Mouse (Mus musculus): ENCODE measurements around the gene Gngt2. TPM values are rescaled to one million over a fixed set of nuclear protein-coding genes. Genes with fewer than 3 reads are reported as not detected.

Gene Gngt2
- 4.2 TPM for polyA plus RNA-seq (2014; fragmentation: Illumina TruSeq; extraction: RNeasy Lipid Tissue Mini Kit (QIAGEN cat#74804); ENCODE audit: low read depth, low replicate concordance)

DNA sequence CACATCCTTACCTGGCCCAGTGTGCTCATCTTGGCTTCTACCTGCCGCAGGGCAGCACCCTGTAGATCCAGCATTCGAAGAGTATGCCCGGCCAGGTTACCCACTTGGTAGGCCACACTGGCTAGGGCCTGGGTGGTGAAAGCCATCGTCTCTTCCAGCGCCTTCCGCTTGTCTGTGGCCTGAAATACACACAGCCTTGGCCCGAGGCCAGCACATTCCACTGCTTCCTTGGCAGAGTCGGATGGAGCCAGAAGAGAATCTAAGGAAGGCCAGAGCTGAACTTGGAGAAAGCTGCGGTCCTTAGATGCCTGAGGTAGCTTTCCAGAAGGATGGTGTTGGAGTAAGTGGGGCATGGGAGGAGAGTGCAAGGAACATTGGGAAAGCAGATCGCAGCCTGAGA lies at the start of gene Gngt2:
Gngt2 (plus strand) TSS at position 158 of the 400 bp plus-strand sequence.

DNA sequence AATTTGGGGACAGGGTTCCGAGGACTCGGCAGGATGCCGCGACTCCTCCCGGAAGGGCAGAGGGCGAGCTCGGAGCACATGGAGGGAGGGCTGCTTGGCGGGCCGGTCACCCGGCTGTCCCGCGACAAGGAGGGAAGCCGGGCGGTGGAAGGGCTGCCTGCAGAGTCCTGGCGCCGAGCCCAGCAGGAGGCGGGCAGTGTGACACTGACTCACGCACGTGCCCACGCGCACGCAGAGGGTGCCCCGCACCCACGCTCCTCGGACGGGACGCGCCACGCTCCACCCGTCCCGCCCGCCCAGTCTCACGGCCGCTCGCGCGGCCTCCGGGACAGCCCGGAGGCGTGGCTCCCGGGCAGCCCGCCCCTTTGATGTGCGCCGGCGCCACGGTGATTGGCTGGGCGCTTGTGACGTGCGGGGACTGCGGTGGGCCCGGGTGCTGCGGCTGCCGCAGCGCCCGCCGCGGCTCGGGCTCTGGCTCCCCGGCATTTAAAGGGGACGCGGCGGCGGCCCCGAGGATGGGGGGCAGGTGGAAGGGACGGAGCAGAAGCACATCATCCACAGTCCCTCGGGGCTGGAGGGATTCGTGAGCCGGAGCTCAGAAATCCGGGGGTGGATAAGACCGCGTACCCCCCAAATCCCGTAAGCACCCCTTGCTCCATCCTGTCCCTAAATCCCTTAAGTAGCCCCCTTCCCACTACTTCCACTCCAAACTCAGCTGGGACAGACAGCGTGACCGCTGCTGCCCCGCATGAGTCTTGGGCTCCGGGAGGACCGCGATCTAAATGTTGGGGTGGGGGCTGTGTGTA lies 12.7 kb upstream of the Gngt2 start, which contains the start of gene Phospho1:
Phospho1 (plus strand) TSS at position 429 of the 806 bp plus-strand sequence.

DNA sequence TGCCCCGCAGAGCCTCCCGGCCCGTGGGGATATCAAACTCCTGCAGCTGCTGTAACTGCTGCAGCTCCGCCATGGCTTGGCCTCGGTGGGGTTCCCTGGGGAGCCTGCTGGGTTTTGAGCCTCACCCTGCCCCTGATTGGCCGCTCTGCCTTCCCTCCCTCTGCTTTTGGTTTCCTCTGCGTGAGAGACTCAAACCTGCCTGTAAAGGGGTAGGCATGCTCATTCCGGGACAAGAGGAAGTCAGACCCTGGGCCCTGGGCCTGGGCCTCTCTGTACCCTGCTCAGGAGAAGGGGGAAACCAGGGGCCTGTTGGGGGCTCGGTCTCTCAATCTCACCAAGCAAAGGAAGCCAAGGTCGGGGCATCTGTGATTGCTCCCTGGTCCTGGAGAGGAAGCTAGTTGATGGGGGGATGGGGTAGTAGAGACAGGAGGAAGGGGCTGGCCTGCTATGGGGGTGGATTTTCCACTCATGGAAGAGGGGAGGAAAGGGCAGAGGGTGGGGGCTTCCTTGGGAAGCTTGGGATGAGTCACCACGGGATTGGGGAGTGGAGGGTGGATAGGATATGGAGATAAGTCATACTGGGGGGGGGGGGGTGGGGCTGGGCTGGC lies 5.2 kb downstream of the Gngt2 start, which contains the start of gene Abi3:
Abi3 (minus strand) TSS at position 403 of the 608 bp plus-strand sequence.

Other genes starting within 250 kb of the Gngt2 start
- gene Ngfr, start 249.5 kb upstream of the Gngt2 start, polyA plus RNA-seq (2014; fragmentation: Illumina TruSeq; extraction: RNeasy Lipid Tissue Mini Kit (QIAGEN cat#74804); ENCODE audit: low read depth, low replicate concordance): 0.40 TPM
- gene Phb, start 170.3 kb upstream of the Gngt2 start, polyA plus RNA-seq (2014; fragmentation: Illumina TruSeq; extraction: RNeasy Lipid Tissue Mini Kit (QIAGEN cat#74804); ENCODE audit: low read depth, low replicate concordance): 41.8 TPM
- 12.4 TPM for gene Zfp652, start 124.5 kb upstream of the Gngt2 start, polyA plus RNA-seq (2014; fragmentation: Illumina TruSeq; extraction: RNeasy Lipid Tissue Mini Kit (QIAGEN cat#74804); ENCODE audit: low read depth, low replicate concordance)
- 0.16 TPM for gene B130006D01Rik, start 113.6 kb upstream of the Gngt2 start, polyA plus RNA-seq (2014; fragmentation: Illumina TruSeq; extraction: RNeasy Lipid Tissue Mini Kit (QIAGEN cat#74804); ENCODE audit: low read depth, low replicate concordance)
- gene Phospho1, start 12.7 kb upstream of the Gngt2 start, polyA plus RNA-seq (2014; fragmentation: Illumina TruSeq; extraction: RNeasy Lipid Tissue Mini Kit (QIAGEN cat#74804); ENCODE audit: low read depth, low replicate concordance): 0.56 TPM
- 0.29 TPM for gene Abi3, start 5.3 kb downstream of the Gngt2 start, polyA plus RNA-seq (2014; fragmentation: Illumina TruSeq; extraction: RNeasy Lipid Tissue Mini Kit (QIAGEN cat#74804); ENCODE audit: low read depth, low replicate concordance)
- gene B4galnt2, start 77.7 kb downstream of the Gngt2 start, polyA plus RNA-seq (2014; fragmentation: Illumina TruSeq; extraction: RNeasy Lipid Tissue Mini Kit (QIAGEN cat#74804); ENCODE audit: low read depth, low replicate concordance): not detected
- gene Igf2bp1, start 168.7 kb downstream of the Gngt2 start, polyA plus RNA-seq (2014; fragmentation: Illumina TruSeq; extraction: RNeasy Lipid Tissue Mini Kit (QIAGEN cat#74804); ENCODE audit: low read depth, low replicate concordance): not detected
- not detected for gene Gip, start 187.3 kb downstream of the Gngt2 start, polyA plus RNA-seq (2014; fragmentation: Illumina TruSeq; extraction: RNeasy Lipid Tissue Mini Kit (QIAGEN cat#74804); ENCODE audit: low read depth, low replicate concordance)
- gene Snf8, start 197.7 kb downstream of the Gngt2 start, polyA plus RNA-seq (2014; fragmentation: Illumina TruSeq; extraction: RNeasy Lipid Tissue Mini Kit (QIAGEN cat#74804); ENCODE audit: low read depth, low replicate concordance): 20.3 TPM
- gene Ube2z, start 228.2 kb downstream of the Gngt2 start, polyA plus RNA-seq (2014; fragmentation: Illumina TruSeq; extraction: RNeasy Lipid Tissue Mini Kit (QIAGEN cat#74804); ENCODE audit: low read depth, low replicate concordance): 15.9 TPM
- gene Atp5g1, start 238.5 kb downstream of the Gngt2 start, polyA plus RNA-seq (2014; fragmentation: Illumina TruSeq; extraction: RNeasy Lipid Tissue Mini Kit (QIAGEN cat#74804); ENCODE audit: low read depth, low replicate concordance): 29.6 TPM

Measured in liver, adult 10 weeks (tissue).